Mouse (Mus musculus) heart, postnatal 0 days (tissue): ENCODE data around the gene Slc26a8.

ENCODE experiments used
- CTCF ChIP-seq: IDR thresholded peaks from 2 replicates; pipeline ENCODE4 v1.5.1; 2016; ENCODE audit warnings: antibody characterized with exemption, control low read depth, low read depth
- EP300 ChIP-seq: IDR thresholded peaks from 2 replicates; pipeline ENCODE4 v1.6.1; 2016; ENCODE audit warnings: antibody characterized with exemption, low read depth

DNA sequence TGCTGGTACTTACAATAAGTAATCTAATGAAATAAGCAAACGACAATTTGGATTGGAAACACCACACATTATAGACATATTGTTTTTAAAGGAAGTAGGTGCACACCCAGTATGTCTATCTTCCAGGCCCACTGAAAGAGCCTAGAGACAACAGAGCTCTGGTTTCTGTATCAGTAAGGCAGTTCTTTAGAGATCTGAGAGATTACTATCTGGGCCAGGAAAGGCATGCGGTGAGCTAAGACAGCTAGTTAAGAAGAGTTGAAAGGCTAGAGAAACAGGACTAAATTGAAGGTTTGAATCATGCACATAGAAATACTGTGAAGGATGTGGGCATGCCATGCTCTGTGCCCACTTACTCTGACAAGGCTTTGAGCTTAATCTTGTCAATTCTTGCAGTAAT lies 77.4 kb downstream of the Slc26a8 start:
- TF ChIP-seq CTCF (no peak), EP300 (no peak)
